Mouse (Mus musculus) heart, adult 2 months (tissue): Measurements from ENCODE around the gene Olfr612.

ENCODE experiments used
- CTCF ChIP-seq: fragments of 200-600 bp; IDR thresholded peaks from 2 replicates; pipeline ENCODE4 v1.8.1; 2022; ENCODE audit warnings: antibody characterized with exemption, mild to moderate bottlenecking, moderate library complexity
- EP300 ChIP-seq: fragments of 200-500 bp; IDR thresholded peaks from 2 replicates; pipeline ENCODE4 v1.6.1; 2011; ENCODE audit warnings: low read depth, low read length, control low read depth; ENCODE audit not compliant: insufficient read depth
- POLR2A ChIP-seq: fragments of 200-500 bp; IDR thresholded peaks from 2 replicates; pipeline ENCODE4 v1.6.1; 2011; ENCODE audit warnings: mild to moderate bottlenecking, low read depth, low read length, control low read depth; ENCODE audit not compliant: insufficient read depth

DNA sequence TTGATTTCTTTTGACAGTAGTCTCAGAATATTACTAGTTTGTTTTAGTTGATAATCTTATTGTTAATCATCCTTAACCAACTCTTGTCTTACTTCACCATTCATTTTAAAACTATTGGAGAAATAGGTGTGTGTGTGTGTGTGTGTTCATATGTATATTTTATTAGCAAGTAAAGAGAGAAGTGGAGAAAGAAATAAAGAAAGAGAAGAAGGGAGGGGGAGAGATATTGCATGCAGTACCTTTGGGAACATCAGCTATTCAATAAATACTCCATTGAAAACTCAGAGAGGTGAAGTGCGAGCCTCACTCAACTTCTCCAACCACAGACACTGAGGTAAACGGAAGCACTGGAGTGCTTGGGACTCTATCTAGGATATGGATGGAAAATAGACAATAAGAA, 13.3 kb upstream of the Olfr612 start, which contains the start of gene Olfr615:
- no peak for TF ChIP-seq CTCF
- TF ChIP-seq POLR2A, result no peak
- TF ChIP-seq EP300, result no peak
